Mouse (Mus musculus) hindbrain, postnatal 0 days (tissue): Measurements from ENCODE around the gene Serinc4. TPM values are rescaled to one million over a fixed set of nuclear protein-coding genes. Genes with fewer than 3 reads are reported as not detected.

Experiments
- ATAC-seq: fragments of 200-750 bp; cut with Nextera tagmentation; 2 replicates; pipeline ENCODE4 v1.8.0; 2017; ENCODE audit warnings: mild to moderate bottlenecking, moderate TSS enrichment, moderate library complexity
- DNase-seq: peaks from one replicate; pipeline ENCODE4 v3.0.0-alpha.2; 2015; ENCODE audit warnings: low spot score
- H3K27ac ChIP-seq: fragments of 300-500 bp; sonication (generic); 2 replicates; pipeline ENCODE4 v1.5.1; 2014; ENCODE audit warnings: mild to moderate bottlenecking
- H3K27me3 ChIP-seq: fragments of 300-500 bp; sonication (generic); 2 replicates; pipeline ENCODE4 v1.6.1; 2014; ENCODE audit warnings: low read length, mixed read lengths; ENCODE audit not compliant: insufficient read depth
- H3K36me3 ChIP-seq: fragments of 300-500 bp; sonication (generic); 2 replicates; pipeline ENCODE4 v1.6.1; 2014; ENCODE audit warnings: low read length, mixed read lengths; ENCODE audit not compliant: insufficient read depth
- H3K4me1 ChIP-seq: fragments of 300-500 bp; sonication (generic); 2 replicates; pipeline ENCODE4 v1.6.1; 2014; ENCODE audit warnings: antibody characterized with exemption, low read length, mixed read lengths; ENCODE audit not compliant: insufficient read depth
- H3K4me2 ChIP-seq: fragments of 300-500 bp; sonication (generic); 2 replicates; pipeline ENCODE4 v1.6.1; 2014; ENCODE audit warnings: low read depth, mild to moderate bottlenecking, low read length, moderate library complexity, mixed read lengths
- H3K4me3 ChIP-seq: fragments of 300-500 bp; sonication (generic); 2 replicates; pipeline ENCODE4 v1.5.1; 2014; ENCODE audit warnings: low read length
- H3K9ac ChIP-seq: fragments of 300-500 bp; sonication (generic); replicated peaks from 2 replicates; pipeline ENCODE4 v1.6.1; 2014; ENCODE audit warnings: mild to moderate bottlenecking, low read length, moderate library complexity, mixed read lengths
- H3K9me3 ChIP-seq: fragments of 300-500 bp; sonication (generic); 2 replicates; pipeline ENCODE4 v1.6.1; 2016; ENCODE audit warnings: low read length, mixed read lengths
- CTCF ChIP-seq: IDR thresholded peaks from 2 replicates; pipeline ENCODE4 v1.5.1; 2016; ENCODE audit warnings: antibody characterized with exemption, control low read depth, low read depth
- WGBS: fragments of 180-500 bp; shearing (Covaris S2); extraction: QIAGEN DNeasy Blood & Tissue Kit; methylation state at CpG from one replicate; pipeline ENCODE4 v1.1.7; 2014; 5-methylcytosine and 5-hydroxymethylcytosine counted together
- polyA plus RNA-seq: library from polyadenylated mRNA; unstranded; fragments of >200 nt; fragmentation: Nextera tagmentation; extraction: Ambion mirVana; gene quantifications from 2 replicates; pipeline ENCODE4 v1.2.1, GENCODE M21; 2015
- total RNA-seq: library from RNA; depleted of rRNA; stranded (reverse); fragments of >200 nt; gene quantifications from 2 replicates; pipeline ENCODE4 v1.2.3, GENCODE M21; 2014

The Serinc4 gene
- total and polyA plus RNA-seq, 2 experiments from 2014 or later = 1.1 to 1.3 TPM

DNA sequence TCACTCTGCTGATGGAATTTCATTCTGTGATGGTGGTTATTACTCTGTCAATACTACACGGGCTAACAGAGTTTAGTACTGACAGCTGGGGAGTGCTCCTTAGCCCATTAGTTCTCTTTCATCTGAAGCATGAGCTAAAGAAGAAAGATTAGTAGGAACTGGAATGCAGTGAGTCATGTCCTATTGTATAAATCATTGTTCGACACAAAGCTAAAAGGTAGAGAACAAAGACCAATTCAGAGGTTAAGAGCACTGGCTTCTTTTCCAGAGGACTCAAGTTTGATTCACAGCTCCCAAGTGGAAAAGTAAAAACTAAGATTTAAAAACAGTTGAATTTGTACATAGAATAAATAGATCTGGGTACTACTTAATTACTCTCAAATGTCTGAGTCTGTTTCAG, 3.5 kb upstream of the Serinc4 start:
- DNase-seq (no peak), ATAC-seq (no peak)
- no peaks in the 10 kb centered on the region for H3K9me3 ChIP-seq
- 65% methylated on average over 2 of the region's 2 CpGs for WGBS
- no peak overlapping the region for H3K9ac ChIP-seq
- no peak for TF ChIP-seq CTCF
- H3K36me3 ChIP-seq = no peaks in the 10 kb centered on the region
- H3K27me3 ChIP-seq = no peaks in the 10 kb centered on the region
- no peak overlapping the region for H3K4me2 ChIP-seq
- H3K4me3 ChIP-seq = no peak overlapping the region
- peaks cover 5% of the 10 kb centered on the region; the same call in 1 of the 2 replicates for H3K4me1 ChIP-seq
- no peak overlapping the region for H3K27ac ChIP-seq

DNA sequence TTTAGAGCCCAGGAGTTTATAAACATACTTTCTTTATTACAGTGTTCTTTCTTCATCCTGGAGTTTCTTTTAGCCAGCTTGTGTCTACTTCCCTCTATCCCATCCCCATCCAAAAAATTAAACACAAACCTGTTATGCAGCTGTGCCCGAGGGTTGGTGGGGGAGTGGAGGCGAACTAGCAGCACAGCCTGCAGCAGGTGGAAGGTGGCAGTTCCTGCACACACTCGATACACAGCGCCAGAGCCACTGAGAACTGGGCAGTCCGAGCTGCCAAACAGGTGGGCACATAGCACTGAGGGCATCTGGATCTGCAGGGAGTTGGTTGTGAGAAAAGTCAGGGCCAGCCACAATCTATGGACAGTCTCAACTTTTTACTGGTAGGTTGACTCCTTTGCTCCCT, 1.0 kb downstream of the Serinc4 start:
- TF ChIP-seq CTCF = no peak
- Histone ChIP-seq H3K27ac (no peak overlapping the region), H3K4me3 (no peak overlapping the region), H3K4me1 (peaks cover 5% of the 10 kb centered on the region; the same call in 1 of the 2 replicates), H3K27me3 (no peaks in the 10 kb centered on the region), H3K9me3 (no peaks in the 10 kb centered on the region), H3K4me2 (no peak overlapping the region), H3K9ac (no peak overlapping the region), H3K36me3 (peaks cover 13% of the 10 kb centered on the region; the same call in 1 of the 2 replicates)
- no peak for ATAC-seq
- 78% methylated on average over 5 of the region's 5 CpGs for WGBS
- DNase-seq = no peak

DNA sequence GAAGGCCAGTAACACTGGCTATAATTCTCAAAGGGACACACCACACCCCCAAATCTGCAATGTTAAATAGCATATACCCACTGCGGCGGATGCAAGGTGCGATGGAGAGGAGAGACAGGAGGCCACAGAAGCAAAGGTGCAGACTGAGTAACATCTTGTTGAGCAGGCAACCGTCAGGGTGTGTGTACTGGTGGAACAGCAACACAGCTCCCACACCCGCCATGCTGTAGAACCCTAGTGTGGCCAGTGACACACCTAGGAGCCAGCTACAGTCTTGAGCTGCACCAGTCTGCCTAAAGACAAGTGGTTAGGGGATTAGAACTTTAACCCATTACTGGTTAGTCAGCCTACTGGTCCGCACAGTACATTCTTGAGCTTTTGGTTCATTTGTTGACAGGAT, 2.7 kb downstream of the Serinc4 start:
- H3K27me3 ChIP-seq = no peaks in the 10 kb centered on the region
- H3K36me3 ChIP-seq = peaks cover 13% of the 10 kb centered on the region; the same call in 1 of the 2 replicates
- no peak for ATAC-seq
- DNase-seq = no peak
- no peaks in the 10 kb centered on the region for H3K9me3 ChIP-seq
- TF ChIP-seq CTCF = no peak
- peaks cover 5% of the 10 kb centered on the region; the same call in 1 of the 2 replicates for H3K4me1 ChIP-seq
- WGBS = 91% methylated on average over 6 of the region's 6 CpGs
- H3K4me2 ChIP-seq = no peak overlapping the region
- no peak overlapping the region for H3K9ac ChIP-seq
- H3K4me3 ChIP-seq = no peak overlapping the region
- no peak overlapping the region for H3K27ac ChIP-seq

- Histone ChIP-seq H3K27ac (no peak within 1 kb of the TSS), H3K9ac (no peak within 1 kb of the TSS), H3K9me3 (no peaks in the 10 kb centered on the region), H3K27me3 (no peaks in the 10 kb centered on the region), H3K4me3 (no peak within 1 kb of the TSS), H3K4me1 (peaks cover 9% of the 10 kb centered on the region; the same call in 1 of the 2 replicates), H3K4me2 (no peak within 1 kb of the TSS), H3K36me3 (peaks cover 13% of the 10 kb centered on the region; the same call in 1 of the 2 replicates)
- TF ChIP-seq CTCF = no peak
- ATAC-seq (no peak), DNase-seq (no peak)
- WGBS = 79% methylated on average over 4 of the region's 4 CpGs
Measured at GRCm38 (mm10) chr2:121452990-121453389, 3.6 kb downstream of the Serinc4 start, which contains the start of gene Hypk. Gene Hypk (plus strand): TSS chr2:121453290.

GRCm38 (mm10) chr2:121452361-121452760, 4.2 kb downstream of the Serinc4 start:
- no peak for DNase-seq
- Histone ChIP-seq H3K27me3 (no peaks in the 10 kb centered on the region), H3K4me3 (no peak overlapping the region), H3K4me2 (no peak overlapping the region), H3K27ac (no peak overlapping the region), H3K4me1 (peaks cover 9% of the 10 kb centered on the region; the same call in 1 of the 2 replicates), H3K36me3 (peaks cover 13% of the 10 kb centered on the region; the same call in 1 of the 2 replicates), H3K9me3 (no peaks in the 10 kb centered on the region), H3K9ac (no peak overlapping the region)
- no peak for TF ChIP-seq CTCF
- ATAC-seq = no peak
- WGBS = 83% methylated on average over 4 of the region's 4 CpGs

GRCm38 (mm10) chr2:121450093-121450492, 6.5 kb downstream of the Serinc4 start:
- ATAC-seq (no peak), DNase-seq (no peak)
- TF ChIP-seq CTCF = no peak
- peak overlapping the region; percentile 98 for H3K27ac ChIP-seq
- H3K4me2 ChIP-seq = peak overlapping the region; percentile 79
- 3% methylated on average over 7 of the region's 7 CpGs for WGBS
- no peaks in the 10 kb centered on the region for H3K9me3 ChIP-seq
- H3K4me3 ChIP-seq = peak overlapping the region; percentile 89
- H3K36me3 ChIP-seq = peaks cover 13% of the 10 kb centered on the region; the same call in 1 of the 2 replicates
- 0 out of 2 replicates have a peak, but pooled peaks cover 4% of the 10 kb centered on the region for H3K4me1 ChIP-seq
- no peaks in the 10 kb centered on the region for H3K27me3 ChIP-seq
- H3K9ac ChIP-seq = peak overlapping the region; percentile 92

GRCm38 (mm10) chr2:121449545-121450011, 7.0 kb downstream of the Serinc4 start:
- peak overlapping the region; percentile 98 for H3K27ac ChIP-seq
- DNase-seq (no peak), ATAC-seq (peak; percentile 65)
- H3K9ac ChIP-seq = peak overlapping the region; percentile 92
- no peaks in the 10 kb centered on the region for H3K27me3 ChIP-seq
- peaks cover 13% of the 10 kb centered on the region; the same call in 1 of the 2 replicates for H3K36me3 ChIP-seq
- H3K4me2 ChIP-seq = peak overlapping the region; percentile 79
- H3K9me3 ChIP-seq = no peaks in the 10 kb centered on the region
- 0 out of 2 replicates have a peak, but pooled peaks cover 4% of the 10 kb centered on the region for H3K4me1 ChIP-seq
- WGBS = under 1% methylated on average over 53 of the region's 54 CpGs
- H3K4me3 ChIP-seq = peak overlapping the region; percentile 89
- no peak for TF ChIP-seq CTCF
